Mouse (Mus musculus): ENCODE results near the gene Sox2. TPM values are rescaled to one million over a fixed set of nuclear protein-coding genes. Genes with fewer than 3 reads are reported as not detected.
A peak's percentile ranks its signal among the peaks of the same experiment; 100 is the strongest.

The Sox2 gene
- polyA plus RNA-seq, 1 experiment, result 0.03 TPM

- TF ChIP-seq CTCF (conservative IDR thresholded peaks at IDR 0.05; ENCODE audit: insufficient read depth, insufficient read length, low read depth, low read length) (no peak), POLR2A (IDR thresholded peaks at IDR 0.05; ENCODE audit: low read depth, low read length) (no peak)
- no peak for DNase-seq
- H3K36me3 ChIP-seq (ENCODE audit: control insufficient read depth, insufficient read depth, low read length), result no peaks in the 10 kb centered on the region
- WGBS, result 13% methylated on average over 6 of the region's 6 CpGs
- H3K4me1 ChIP-seq (ENCODE audit: control insufficient read depth, insufficient read depth, low read length), result no peaks in the 10 kb centered on the region
- H3K27me3 ChIP-seq (replicated peaks; ENCODE audit: control insufficient read depth, insufficient read depth, low read length), result peaks cover 18% of the 10 kb centered on the region
- H3K4me3 ChIP-seq (ENCODE audit: insufficient read depth, low read depth, low read length), result no peak overlapping the region
- no peak overlapping the region for H3K27ac ChIP-seq (ENCODE audit: insufficient read depth, low read depth, low read length)
These were observed 9.7 kb downstream of the Sox2 start for GRCm38 (mm10) chr3:34659861-34660260.

DNA sequence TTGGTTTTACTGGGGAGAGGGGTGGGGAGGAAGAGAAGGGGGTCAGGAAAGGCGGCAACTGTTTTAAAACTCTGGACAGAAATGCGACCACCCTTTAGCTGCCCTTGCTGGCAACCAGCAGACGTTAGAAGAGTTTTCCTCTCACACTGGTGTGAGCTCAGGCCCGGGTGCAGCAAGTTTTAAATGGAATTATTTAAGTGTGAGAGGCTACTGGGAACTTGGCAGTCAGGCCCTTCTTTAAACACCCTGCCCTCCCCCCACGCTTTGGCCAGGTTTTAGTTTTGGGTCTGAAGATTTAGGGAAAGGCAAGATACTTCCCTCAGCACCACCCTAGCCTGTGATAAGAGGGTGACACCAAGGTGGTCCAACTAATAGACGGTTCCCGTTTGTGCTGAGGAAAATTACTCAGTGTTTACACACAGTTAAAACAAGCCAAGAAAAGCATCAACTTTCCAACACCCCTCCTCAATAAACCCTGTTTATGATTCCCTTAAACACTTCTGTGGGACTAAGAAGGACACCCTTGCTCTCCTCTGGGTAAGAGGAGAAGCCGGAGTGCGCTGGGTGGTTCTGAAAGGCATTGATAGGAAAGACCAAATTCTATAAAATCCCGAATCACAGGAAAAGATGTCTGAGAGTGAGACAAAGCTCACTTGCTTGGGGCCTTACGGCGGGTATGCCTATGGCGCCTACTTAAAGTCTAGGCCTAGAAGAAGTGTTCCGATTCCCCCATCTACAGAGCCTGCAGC, 10.5 kb downstream of the Sox2 start:
- Histone ChIP-seq H3K36me3 (ENCODE audit: control insufficient read depth, insufficient read depth, low read length) (no peaks in the 10 kb centered on the region), H3K27ac (ENCODE audit: insufficient read depth, low read depth, low read length) (no peak overlapping the region), H3K4me3 (ENCODE audit: insufficient read depth, low read depth, low read length) (no peak overlapping the region), H3K27me3 (replicated peaks; ENCODE audit: control insufficient read depth, insufficient read depth, low read length) (peaks cover 17% of the 10 kb centered on the region), H3K4me1 (ENCODE audit: control insufficient read depth, insufficient read depth, low read length) (no peaks in the 10 kb centered on the region)
- WGBS, result 5% methylated on average over 14 of the region's 14 CpGs
- TF ChIP-seq POLR2A (IDR thresholded peaks at IDR 0.05; ENCODE audit: low read depth, low read length) (no peak), CTCF (conservative IDR thresholded peaks at IDR 0.05; ENCODE audit: insufficient read depth, insufficient read length, low read depth, low read length) (no peak)
- DNase-seq, result no peak

DNA sequence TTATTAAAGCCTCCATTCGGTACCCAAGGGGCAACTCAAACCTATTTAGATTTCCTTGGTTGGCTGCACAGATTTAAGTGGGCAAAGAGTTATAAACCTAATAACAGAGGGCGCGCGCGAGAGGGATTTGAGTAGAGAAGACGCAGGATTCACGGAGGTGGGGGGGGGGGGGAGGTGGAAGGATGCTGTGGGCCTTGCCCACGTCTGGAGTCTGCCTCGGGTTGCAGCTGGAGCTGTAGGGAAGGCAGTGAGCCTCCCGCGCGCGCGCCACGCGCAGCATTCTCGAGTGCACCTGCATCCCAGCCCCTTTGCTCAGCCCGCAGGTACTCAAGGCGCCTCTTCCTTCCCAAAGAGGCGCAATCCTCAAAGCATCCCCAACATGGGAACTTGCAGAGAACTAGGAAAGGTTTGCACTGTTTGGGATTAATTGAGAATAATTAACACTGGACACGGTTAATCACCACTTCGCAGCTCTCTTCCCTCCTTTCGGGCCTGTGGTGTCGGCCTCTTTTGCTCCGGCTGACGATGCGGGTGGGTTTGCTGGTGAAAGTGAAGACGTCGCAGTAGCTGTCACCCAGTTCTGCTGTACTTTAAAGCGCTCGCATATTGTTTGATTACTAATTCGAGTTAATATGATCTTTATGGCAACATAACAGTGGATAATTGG, 11.3 kb downstream of the Sox2 start:
- H3K36me3 ChIP-seq (ENCODE audit: control insufficient read depth, insufficient read depth, low read length), result no peaks in the 10 kb centered on the region
- 5% methylated on average over 32 of the region's 32 CpGs for WGBS
- no peak overlapping the region for H3K27ac ChIP-seq (ENCODE audit: insufficient read depth, low read depth, low read length)
- H3K27me3 ChIP-seq (replicated peaks; ENCODE audit: control insufficient read depth, insufficient read depth, low read length), result peaks cover 17% of the 10 kb centered on the region
- TF ChIP-seq POLR2A (IDR thresholded peaks at IDR 0.05; ENCODE audit: low read depth, low read length) (no peak), CTCF (conservative IDR thresholded peaks at IDR 0.05; ENCODE audit: insufficient read depth, insufficient read length, low read depth, low read length) (no peak)
- H3K4me1 ChIP-seq (ENCODE audit: control insufficient read depth, insufficient read depth, low read length), result no peaks in the 10 kb centered on the region
- DNase-seq, result no peak
- H3K4me3 ChIP-seq (ENCODE audit: insufficient read depth, low read depth, low read length), result no peak overlapping the region

DNA sequence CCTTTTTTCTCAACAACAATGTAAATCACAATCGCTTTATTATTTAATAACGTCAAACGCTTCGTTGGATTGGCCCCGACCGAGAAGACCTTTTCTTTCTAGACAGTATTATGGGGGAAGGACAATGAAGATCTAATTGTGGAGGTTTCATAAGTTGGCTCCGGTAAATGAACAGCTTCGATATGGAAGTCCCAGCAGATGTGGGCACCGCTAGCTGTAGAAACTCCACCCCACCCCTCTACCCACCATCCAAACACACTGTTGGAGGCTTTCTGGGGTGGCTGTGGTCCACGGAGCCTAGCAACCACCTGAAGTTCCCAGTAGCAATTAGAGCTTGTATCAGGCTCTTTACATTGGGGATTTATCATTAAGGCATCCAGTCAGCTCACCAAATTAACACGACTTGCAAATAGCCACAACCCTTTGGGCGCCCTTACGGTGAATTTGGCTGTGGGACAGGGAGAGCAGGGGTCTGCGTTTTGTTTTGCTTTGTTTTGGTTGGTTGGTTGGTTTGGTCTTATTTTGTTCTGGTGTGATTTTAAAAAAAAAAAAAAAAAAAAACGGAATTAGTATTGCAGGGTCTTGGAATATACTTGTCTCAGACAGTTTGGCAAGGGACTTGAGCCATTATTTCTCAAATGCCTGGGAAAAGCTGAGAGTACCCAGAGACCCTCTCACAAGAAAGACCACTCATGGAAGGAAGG, 12.0 kb downstream of the Sox2 start:
- Histone ChIP-seq H3K4me3 (ENCODE audit: insufficient read depth, low read depth, low read length) (no peak overlapping the region), H3K27ac (ENCODE audit: insufficient read depth, low read depth, low read length) (no peak overlapping the region), H3K27me3 (replicated peaks; ENCODE audit: control insufficient read depth, insufficient read depth, low read length) (peaks cover 13% of the 10 kb centered on the region), H3K4me1 (ENCODE audit: control insufficient read depth, insufficient read depth, low read length) (no peaks in the 10 kb centered on the region), H3K36me3 (ENCODE audit: control insufficient read depth, insufficient read depth, low read length) (no peaks in the 10 kb centered on the region)
- WGBS, result 7% methylated on average over 15 of the region's 15 CpGs
- no peak for TF ChIP-seq POLR2A (IDR thresholded peaks at IDR 0.05; ENCODE audit: low read depth, low read length)
- TF ChIP-seq CTCF (conservative IDR thresholded peaks at IDR 0.05; ENCODE audit: insufficient read depth, insufficient read length, low read depth, low read length), result no peak
- DNase-seq, result no peak

- no peak overlapping the region for H3K4me3 ChIP-seq (ENCODE audit: insufficient read depth, low read depth, low read length)
- no peak for DNase-seq
- no peaks in the 10 kb centered on the region for H3K36me3 ChIP-seq (ENCODE audit: control insufficient read depth, insufficient read depth, low read length)
- TF ChIP-seq POLR2A (IDR thresholded peaks at IDR 0.05; ENCODE audit: low read depth, low read length) (no peak), CTCF (conservative IDR thresholded peaks at IDR 0.05; ENCODE audit: insufficient read depth, insufficient read length, low read depth, low read length) (no peak)
- no peak overlapping the region for H3K27ac ChIP-seq (ENCODE audit: insufficient read depth, low read depth, low read length)
- H3K4me1 ChIP-seq (ENCODE audit: control insufficient read depth, insufficient read depth, low read length), result no peaks in the 10 kb centered on the region
- 4% methylated on average over 53 of the region's 53 CpGs for WGBS
- H3K27me3 ChIP-seq (replicated peaks; ENCODE audit: control insufficient read depth, insufficient read depth, low read length), result peaks cover 10% of the 10 kb centered on the region
These were observed 12.8 kb downstream of the Sox2 start for GRCm38 (mm10) chr3:34662712-34663655.

GRCm38 (mm10) chr3:34663701-34664635, 13.8 kb downstream of the Sox2 start:
- Histone ChIP-seq H3K36me3 (ENCODE audit: control insufficient read depth, insufficient read depth, low read length) (no peaks in the 10 kb centered on the region), H3K27ac (ENCODE audit: insufficient read depth, low read depth, low read length) (no peak overlapping the region), H3K4me3 (ENCODE audit: insufficient read depth, low read depth, low read length) (peak overlapping the region; percentile 12; the same call in 1 of the 2 replicates), H3K27me3 (replicated peaks; ENCODE audit: control insufficient read depth, insufficient read depth, low read length) (peaks cover 10% of the 10 kb centered on the region), H3K4me1 (ENCODE audit: control insufficient read depth, insufficient read depth, low read length) (no peaks in the 10 kb centered on the region)
- DNase-seq, result no peak
- WGBS, result 3% methylated on average over 58 of the region's 58 CpGs
- TF ChIP-seq CTCF (conservative IDR thresholded peaks at IDR 0.05; ENCODE audit: insufficient read depth, insufficient read length, low read depth, low read length), result no peak
- no peak for TF ChIP-seq POLR2A (IDR thresholded peaks at IDR 0.05; ENCODE audit: low read depth, low read length)

All from kidney, adult 2 months (tissue).